Mouse (Mus musculus): ENCODE data around the gene Zfand6. TPM values are rescaled to one million over a fixed set of nuclear protein-coding genes. Genes with fewer than 3 reads are reported as not detected.

Gene Zfand6
- polyA plus RNA-seq, 1 experiment from 2014 or later = 162 TPM

DNA sequence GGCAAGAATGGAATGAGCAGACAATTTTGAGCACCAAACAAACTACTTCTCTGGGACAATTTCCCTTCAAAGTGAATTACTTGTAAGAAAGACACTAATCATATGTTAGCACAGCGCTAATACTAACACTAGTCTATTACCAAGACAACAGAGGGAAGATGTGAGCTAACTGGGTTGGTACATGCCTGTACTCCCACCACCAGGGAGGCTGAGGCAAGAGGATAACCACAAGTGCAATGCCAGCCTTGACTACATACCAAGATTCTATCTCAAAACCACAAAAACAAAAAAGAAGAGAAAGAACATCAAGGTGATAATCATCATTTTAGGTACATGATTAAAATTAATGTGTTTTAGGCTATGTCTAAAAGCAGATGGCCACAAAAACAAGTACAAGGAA is 8.2 kb downstream of the Zfand6 start:
- Histone ChIP-seq H3K4me1 (peaks cover 44% of the 10 kb centered on the region), H3K27me3 (ENCODE audit: low read depth, poor library complexity, severe bottlenecking) (no peaks in the 10 kb centered on the region), H3K4me3 (no peak overlapping the region), H3K36me3 (no peaks in the 10 kb centered on the region), H3K27ac (replicated peaks) (peak overlapping the region; percentile 33; the same call in 1 of the 2 replicates), H3K9me3 (replicated peaks) (no peaks in the 10 kb centered on the region)
- 91% methylated on average over 1 of the region's 1 CpGs for WGBS
- DNase-seq (ENCODE audit: low spot score) = no peak

DNA sequence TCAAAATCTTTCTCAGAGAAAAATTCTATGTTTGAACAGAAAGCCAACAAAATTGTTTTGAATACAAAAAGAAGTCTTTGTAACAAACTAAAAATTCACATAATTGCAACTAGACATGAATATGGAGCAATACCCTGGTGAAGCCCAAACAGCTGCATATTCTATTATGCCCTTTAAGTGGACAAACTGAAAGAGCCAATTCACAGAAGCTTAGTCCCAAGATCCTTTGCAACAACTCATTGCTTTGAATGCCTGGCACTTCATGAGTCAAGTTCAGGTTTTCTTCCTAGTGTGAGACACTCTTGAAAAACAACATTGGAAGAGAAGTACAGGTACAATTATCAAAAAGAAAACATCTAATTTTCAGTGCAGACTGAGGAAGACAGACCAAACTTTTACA is 8.8 kb downstream of the Zfand6 start:
- Histone ChIP-seq H3K9me3 (replicated peaks) (no peaks in the 10 kb centered on the region), H3K36me3 (no peaks in the 10 kb centered on the region), H3K27me3 (ENCODE audit: low read depth, poor library complexity, severe bottlenecking) (no peaks in the 10 kb centered on the region), H3K27ac (replicated peaks) (0 out of 2 replicates have a peak overlapping the region, but pooled peaks have one; percentile 33), H3K4me1 (peaks cover 44% of the 10 kb centered on the region), H3K4me3 (no peak overlapping the region)
- DNase-seq (ENCODE audit: low spot score) = no peak

GRCm38 (mm10) chr7:84680092-84680491 is 9.7 kb downstream of the Zfand6 start:
- DNase-seq (ENCODE audit: low spot score) = no peak
- peaks cover 50% of the 10 kb centered on the region for H3K4me1 ChIP-seq
- H3K9me3 ChIP-seq (replicated peaks) = no peaks in the 10 kb centered on the region
- H3K36me3 ChIP-seq = no peaks in the 10 kb centered on the region
- H3K4me3 ChIP-seq = peak overlapping the region; percentile 52
- WGBS = 70% methylated on average over 2 of the region's 2 CpGs
- peak overlapping the region; percentile 75 for H3K27ac ChIP-seq (replicated peaks)
- H3K27me3 ChIP-seq (ENCODE audit: low read depth, poor library complexity, severe bottlenecking) = no peaks in the 10 kb centered on the region

DNA sequence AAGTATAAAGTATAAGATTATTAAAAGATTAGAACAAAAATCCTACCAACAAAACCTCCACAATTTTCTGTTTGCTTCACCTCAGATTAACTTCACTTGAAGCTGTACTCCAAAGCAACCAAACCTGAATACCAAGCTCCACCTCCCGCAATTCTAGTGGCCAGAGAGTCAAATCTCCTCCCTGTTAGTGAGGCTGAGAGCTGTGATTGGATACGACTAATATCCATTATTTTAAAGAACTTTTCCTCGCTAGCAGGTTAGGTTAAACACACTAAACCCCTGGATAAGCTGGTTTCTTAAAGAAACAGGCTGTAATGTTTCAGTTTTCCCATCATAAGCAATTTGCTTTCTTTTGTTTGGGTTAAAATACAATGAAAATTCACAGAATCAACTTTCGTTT is 10.5 kb downstream of the Zfand6 start:
- H3K4me3 ChIP-seq = peak overlapping the region; percentile 52
- H3K4me1 ChIP-seq = peaks cover 52% of the 10 kb centered on the region
- no peaks in the 10 kb centered on the region for H3K36me3 ChIP-seq
- no peaks in the 10 kb centered on the region for H3K27me3 ChIP-seq (ENCODE audit: low read depth, poor library complexity, severe bottlenecking)
- WGBS = 3% methylated on average over 4 of the region's 4 CpGs
- peak; percentile 54 for DNase-seq (ENCODE audit: low spot score)
- no peaks in the 10 kb centered on the region for H3K9me3 ChIP-seq (replicated peaks)
- H3K27ac ChIP-seq (replicated peaks) = peak overlapping the region; percentile 75

- no peak for DNase-seq (ENCODE audit: low spot score)
- H3K9me3 ChIP-seq (replicated peaks) = no peaks in the 10 kb centered on the region
- 27% methylated on average over 1 of the region's 1 CpGs for WGBS
Observed at GRCm38 (mm10) chr7:84673103-84673502, 16.7 kb downstream of the Zfand6 start.

GRCm38 (mm10) chr7:84669554-84670152 is 20.1 kb downstream of the Zfand6 start:
- no peaks in the 10 kb centered on the region for H3K9me3 ChIP-seq (replicated peaks)
- WGBS = 51% methylated on average over 1 of the region's 1 CpGs

More at GRCm38 (mm10) chr7:84673103-84673502, 16.7 kb downstream of the Zfand6 start:
- Histone ChIP-seq H3K27me3 (ENCODE audit: low read depth, poor library complexity, severe bottlenecking) (no peaks in the 10 kb centered on the region), H3K4me3 (no peak overlapping the region), H3K4me1 (peaks cover 45% of the 10 kb centered on the region), H3K36me3 (no peaks in the 10 kb centered on the region), H3K27ac (replicated peaks) (no peak overlapping the region)

GRCm38 (mm10) chr7:84667946-84668345 is 21.8 kb downstream of the Zfand6 start:
- peaks cover 26% of the 10 kb centered on the region for H3K4me1 ChIP-seq
- no peaks in the 10 kb centered on the region for H3K9me3 ChIP-seq (replicated peaks)
- DNase-seq (ENCODE audit: low spot score) = no peak
- no peak overlapping the region for H3K4me3 ChIP-seq
- no peaks in the 10 kb centered on the region for H3K27me3 ChIP-seq (ENCODE audit: low read depth, poor library complexity, severe bottlenecking)
- H3K27ac ChIP-seq (replicated peaks) = no peak overlapping the region
- WGBS = 82% methylated on average over 5 of the region's 5 CpGs
- no peaks in the 10 kb centered on the region for H3K36me3 ChIP-seq

More at GRCm38 (mm10) chr7:84669554-84670152, 20.1 kb downstream of the Zfand6 start:
- Histone ChIP-seq H3K36me3 (no peaks in the 10 kb centered on the region), H3K27ac (replicated peaks) (no peak overlapping the region), H3K4me1 (peaks cover 33% of the 10 kb centered on the region), H3K27me3 (ENCODE audit: low read depth, poor library complexity, severe bottlenecking) (no peaks in the 10 kb centered on the region), H3K4me3 (no peak overlapping the region)
- no peak for DNase-seq (ENCODE audit: low spot score)

DNA sequence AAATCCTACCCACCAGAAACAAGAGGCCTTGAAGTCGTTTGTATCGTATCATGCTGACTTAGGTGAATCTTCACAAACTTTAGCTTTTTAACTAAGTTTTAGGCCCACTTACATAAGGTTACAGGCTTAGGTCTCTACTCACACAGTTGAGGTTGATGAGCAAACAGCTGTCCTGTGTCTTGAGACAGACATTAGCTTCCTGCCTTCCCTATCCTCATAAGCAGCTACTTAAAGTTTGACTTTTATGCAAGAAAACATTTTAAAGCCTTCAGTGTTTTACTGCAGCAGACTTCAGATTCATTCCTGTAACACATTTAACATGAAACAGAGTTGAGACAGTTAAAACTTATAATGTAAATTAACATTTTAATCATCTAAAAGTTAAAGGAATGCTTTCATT is 37.0 kb downstream of the Zfand6 start:
- Histone ChIP-seq H3K27me3 (ENCODE audit: low read depth, poor library complexity, severe bottlenecking) (no peaks in the 10 kb centered on the region), H3K36me3 (no peaks in the 10 kb centered on the region), H3K4me3 (no peak overlapping the region), H3K9me3 (replicated peaks) (no peaks in the 10 kb centered on the region), H3K27ac (replicated peaks) (no peak overlapping the region), H3K4me1 (no peaks in the 10 kb centered on the region)
- DNase-seq (ENCODE audit: low spot score) = no peak
- 90% methylated on average over 2 of the region's 2 CpGs for WGBS

- WGBS = 79% methylated on average over 2 of the region's 2 CpGs
- Histone ChIP-seq H3K9me3 (replicated peaks) (no peaks in the 10 kb centered on the region), H3K36me3 (0 out of 2 replicates have a peak, but pooled peaks cover 5% of the 10 kb centered on the region), H3K4me3 (no peak overlapping the region), H3K4me1 (no peaks in the 10 kb centered on the region), H3K27me3 (ENCODE audit: low read depth, poor library complexity, severe bottlenecking) (no peaks in the 10 kb centered on the region), H3K27ac (replicated peaks) (no peak overlapping the region)
- DNase-seq (ENCODE audit: low spot score) = no peak
Observed at GRCm38 (mm10) chr7:84651987-84652321, 37.8 kb downstream of the Zfand6 start.

DNA sequence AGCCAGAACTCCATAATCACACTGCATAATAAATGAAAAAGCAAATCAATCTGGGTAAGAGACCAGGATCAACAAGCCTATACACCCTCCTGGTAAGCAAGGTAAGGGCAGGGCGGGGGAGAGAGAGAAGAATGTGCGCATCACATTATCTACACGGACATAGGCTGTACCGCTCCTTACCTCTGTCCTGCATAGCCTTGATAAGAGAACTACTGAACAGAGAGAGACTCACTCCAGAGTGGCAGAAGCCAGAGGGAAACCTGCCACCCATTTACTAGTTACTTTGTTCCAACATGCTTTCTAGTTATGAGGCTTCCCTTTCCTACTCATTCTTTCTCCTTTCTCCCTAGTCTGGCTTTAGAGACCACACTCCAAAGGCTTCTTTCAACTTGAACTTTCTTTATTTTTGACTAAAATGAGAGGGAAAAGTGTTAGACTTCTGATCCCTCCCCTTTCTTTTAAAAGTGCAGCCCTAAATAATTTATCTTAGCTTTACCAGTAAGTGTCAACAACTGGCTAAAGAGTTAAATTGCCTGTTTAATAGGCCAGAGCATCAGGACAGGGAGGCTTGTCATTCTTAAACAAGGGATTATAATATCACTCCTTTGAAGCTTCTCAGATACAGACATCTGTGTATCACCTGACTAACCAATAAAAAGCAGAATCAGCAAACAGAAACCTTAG is 38.3 kb downstream of the Zfand6 start:
- no peak for DNase-seq (ENCODE audit: low spot score)
- Histone ChIP-seq H3K9me3 (replicated peaks) (no peaks in the 10 kb centered on the region), H3K4me1 (no peaks in the 10 kb centered on the region), H3K27ac (replicated peaks) (no peak overlapping the region), H3K27me3 (ENCODE audit: low read depth, poor library complexity, severe bottlenecking) (no peaks in the 10 kb centered on the region), H3K36me3 (0 out of 2 replicates have a peak, but pooled peaks cover 5% of the 10 kb centered on the region), H3K4me3 (no peak overlapping the region)
- 84% methylated on average over 4 of the region's 4 CpGs for WGBS

DNA sequence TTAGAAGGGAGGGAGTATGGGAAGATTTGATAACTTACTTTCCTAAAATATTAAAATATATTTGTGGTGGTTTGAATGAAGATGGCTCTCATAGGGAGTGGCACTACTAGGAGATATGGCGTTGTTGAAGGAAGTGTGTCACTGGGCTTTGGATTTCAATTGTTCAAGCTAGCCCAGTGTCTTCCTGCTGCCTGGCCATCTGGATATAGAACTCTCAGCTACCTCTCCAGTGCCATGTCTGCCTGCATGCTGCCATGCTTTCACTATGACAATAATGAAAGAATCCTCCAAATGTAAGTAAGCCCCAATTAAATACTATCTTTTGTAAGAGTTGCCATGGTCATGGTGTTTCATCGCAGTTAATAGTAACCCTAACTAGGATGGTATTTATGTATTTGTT is 40.7 kb downstream of the Zfand6 start:
- 0 out of 2 replicates have a peak, but pooled peaks cover 5% of the 10 kb centered on the region for H3K36me3 ChIP-seq
- H3K27me3 ChIP-seq (ENCODE audit: low read depth, poor library complexity, severe bottlenecking) = no peaks in the 10 kb centered on the region
- no peaks in the 10 kb centered on the region for H3K9me3 ChIP-seq (replicated peaks)
- WGBS = 93% methylated on average over 2 of the region's 2 CpGs
- H3K27ac ChIP-seq (replicated peaks) = no peak overlapping the region
- H3K4me3 ChIP-seq = no peak overlapping the region
- no peak for DNase-seq (ENCODE audit: low spot score)
- H3K4me1 ChIP-seq = no peaks in the 10 kb centered on the region

- H3K27me3 ChIP-seq (ENCODE audit: low read depth, poor library complexity, severe bottlenecking) = no peaks in the 10 kb centered on the region
- no peak for DNase-seq (ENCODE audit: low spot score)
- H3K4me3 ChIP-seq = no peak overlapping the region
- no peaks in the 10 kb centered on the region for H3K9me3 ChIP-seq (replicated peaks)
- H3K4me1 ChIP-seq = no peaks in the 10 kb centered on the region; the same call in 1 of the 2 replicates
- 87% methylated on average over 1 of the region's 1 CpGs for WGBS
- H3K36me3 ChIP-seq = 0 out of 2 replicates have a peak, but pooled peaks cover 5% of the 10 kb centered on the region
- no peak overlapping the region for H3K27ac ChIP-seq (replicated peaks)
Observed at GRCm38 (mm10) chr7:84646256-84646655, 43.5 kb downstream of the Zfand6 start.

DNA sequence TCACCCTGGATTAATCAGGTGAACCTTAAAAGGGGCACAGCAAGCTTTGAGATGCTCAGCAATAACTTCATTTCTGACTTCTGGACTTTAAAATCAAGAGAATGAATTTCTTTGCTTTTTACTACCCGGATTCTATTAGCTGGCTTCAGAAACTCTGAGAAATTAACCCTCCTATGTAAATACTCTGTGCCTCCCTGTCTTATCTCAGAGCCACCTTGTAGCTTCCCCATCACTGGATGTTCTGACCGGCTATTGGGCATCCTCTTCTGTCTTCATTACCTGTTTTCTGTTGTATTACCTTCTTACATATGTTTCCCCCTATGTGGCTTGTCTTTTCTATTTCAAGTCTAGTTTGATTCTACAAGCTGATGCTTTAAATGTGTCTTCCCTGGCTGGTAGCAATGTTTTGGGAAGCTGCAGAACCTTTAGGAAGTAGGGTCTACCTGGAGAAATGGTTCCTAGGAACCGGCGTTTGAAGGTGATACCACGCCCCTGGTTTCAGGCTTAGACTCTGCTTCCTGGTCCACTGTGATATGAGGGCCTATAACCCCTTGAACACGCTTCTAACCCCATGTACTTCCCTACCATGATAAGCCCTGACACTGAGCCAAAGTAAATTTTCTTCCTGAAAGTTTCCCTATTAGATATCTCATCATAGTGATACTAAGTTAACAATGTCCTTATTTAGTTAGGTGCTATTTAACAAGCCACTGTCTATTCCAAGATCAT is 46.3 kb downstream of the Zfand6 start:
- 92% methylated on average over 6 of the region's 6 CpGs for WGBS
- no peaks in the 10 kb centered on the region; the same call in 1 of the 2 replicates for H3K4me1 ChIP-seq
- 0 out of 2 replicates have a peak, but pooled peaks cover 5% of the 10 kb centered on the region for H3K36me3 ChIP-seq
- H3K9me3 ChIP-seq (replicated peaks) = no peaks in the 10 kb centered on the region
- no peak for DNase-seq (ENCODE audit: low spot score)
- H3K4me3 ChIP-seq = no peak overlapping the region
- no peak overlapping the region for H3K27ac ChIP-seq (replicated peaks)
- H3K27me3 ChIP-seq (ENCODE audit: low read depth, poor library complexity, severe bottlenecking) = no peaks in the 10 kb centered on the region

Data from midbrain, embryonic 10.5 days (tissue).